Mouse (Mus musculus): ENCODE measurements around the gene Ttll11. TPM values are rescaled to one million over a fixed set of nuclear protein-coding genes. Genes with fewer than 3 reads are reported as not detected.

Ttll11 gene
- total and polyA plus RNA-seq, 2 experiments from 2014 or later, result 1.7 to 5.0 TPM

DNA sequence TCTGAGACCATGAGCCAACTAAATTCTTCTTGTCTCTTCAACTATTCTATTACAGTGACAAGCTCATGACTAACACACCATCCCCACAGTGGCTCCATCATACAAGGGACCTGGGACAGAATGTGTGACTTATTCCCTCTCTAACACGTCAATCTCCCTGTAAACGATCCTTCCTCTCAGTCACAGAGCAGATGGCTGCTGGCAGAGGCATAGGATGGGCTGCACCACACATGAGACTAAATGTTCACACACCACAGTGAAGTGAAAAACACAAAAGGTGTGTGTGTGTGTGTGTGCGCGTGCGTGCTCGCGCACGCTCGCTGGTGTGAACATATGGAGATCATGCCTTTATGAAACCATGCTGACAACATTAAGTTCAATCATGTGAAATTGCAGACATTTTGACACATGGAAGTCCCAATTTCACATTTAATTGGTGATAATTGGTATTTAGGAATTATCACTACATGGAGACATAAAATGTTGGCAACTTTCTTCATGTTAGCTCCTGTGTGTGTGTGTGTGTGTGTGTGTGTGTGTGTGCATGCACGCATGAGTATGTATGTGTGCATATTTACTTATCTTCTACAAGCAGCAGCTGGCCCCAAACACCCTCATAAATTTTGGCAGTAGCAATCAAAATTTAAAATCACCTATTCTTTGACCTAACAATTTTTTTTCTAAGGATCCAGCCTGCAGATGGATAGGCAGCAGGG is 145.4 kb downstream of the Ttll11 start:
- no peak overlapping the region for H3K4me2 ChIP-seq (ENCODE audit: low read depth, low read length)
- H3K4me1 ChIP-seq (ENCODE audit: control insufficient read depth, insufficient read depth), result peaks cover 18% of the 10 kb centered on the region; the same call in 1 of the 2 replicates
- ATAC-seq (ENCODE audit: insufficient read depth, low read depth) (no peak), DNase-seq (ENCODE audit: low spot score) (no peak)
- no peak overlapping the region for H3K9ac ChIP-seq (replicated peaks; ENCODE audit: low read depth, low read length)
- H3K27me3 ChIP-seq (ENCODE audit: control insufficient read depth, insufficient read depth, low read length), result no peaks in the 10 kb centered on the region
- H3K4me3 ChIP-seq (ENCODE audit: low read depth, low read length), result no peak overlapping the region
- H3K36me3 ChIP-seq (replicated peaks; ENCODE audit: control insufficient read depth, insufficient read depth, low read length), result no peaks in the 10 kb centered on the region
- 96% methylated on average over 10 of the region's 10 CpGs for WGBS
- peaks cover 11% of the 10 kb centered on the region for H3K9me3 ChIP-seq (replicated peaks; ENCODE audit: control insufficient read depth, low read length)
- TF ChIP-seq EP300 (IDR thresholded peaks at IDR 0.05; ENCODE audit: low read depth) (no peak), CTCF (IDR thresholded peaks at IDR 0.05; ENCODE audit: low read depth) (no peak)
- no peak overlapping the region for H3K27ac ChIP-seq (ENCODE audit: low read depth)

DNA sequence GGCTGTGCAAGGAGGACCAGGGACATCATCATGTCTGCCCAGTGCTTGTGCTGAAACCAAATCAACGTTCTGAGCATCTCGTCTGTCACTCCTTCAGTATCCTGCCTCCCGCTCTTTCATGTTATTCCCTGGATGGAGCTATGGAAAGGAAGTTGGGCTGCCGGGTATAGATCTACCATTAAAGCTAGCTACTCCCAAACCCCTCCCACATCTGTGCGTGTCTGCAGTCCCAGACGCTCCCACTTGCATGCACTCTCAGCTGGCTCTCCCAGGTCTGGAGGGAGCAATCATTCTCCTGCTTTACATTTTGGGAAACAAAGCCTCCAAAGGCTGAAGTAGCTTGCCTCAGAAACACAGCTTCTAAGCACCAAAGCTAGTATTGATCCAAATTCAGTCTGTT is 146.2 kb downstream of the Ttll11 start:
- Histone ChIP-seq H3K27me3 (ENCODE audit: control insufficient read depth, insufficient read depth, low read length) (no peaks in the 10 kb centered on the region), H3K9ac (replicated peaks; ENCODE audit: low read depth, low read length) (no peak overlapping the region), H3K36me3 (replicated peaks; ENCODE audit: control insufficient read depth, insufficient read depth, low read length) (no peaks in the 10 kb centered on the region), H3K27ac (ENCODE audit: low read depth) (no peak overlapping the region), H3K9me3 (replicated peaks; ENCODE audit: control insufficient read depth, low read length) (peaks cover 11% of the 10 kb centered on the region), H3K4me2 (ENCODE audit: low read depth, low read length) (no peak overlapping the region), H3K4me1 (ENCODE audit: control insufficient read depth, insufficient read depth) (peaks cover 18% of the 10 kb centered on the region; the same call in 1 of the 2 replicates), H3K4me3 (ENCODE audit: low read depth, low read length) (no peak overlapping the region)
- TF ChIP-seq EP300 (IDR thresholded peaks at IDR 0.05; ENCODE audit: low read depth), result no peak
- WGBS, result 52% methylated on average over 6 of the region's 6 CpGs
- no peak for ATAC-seq (ENCODE audit: insufficient read depth, low read depth)
- no peak for DNase-seq (ENCODE audit: low spot score)

DNA sequence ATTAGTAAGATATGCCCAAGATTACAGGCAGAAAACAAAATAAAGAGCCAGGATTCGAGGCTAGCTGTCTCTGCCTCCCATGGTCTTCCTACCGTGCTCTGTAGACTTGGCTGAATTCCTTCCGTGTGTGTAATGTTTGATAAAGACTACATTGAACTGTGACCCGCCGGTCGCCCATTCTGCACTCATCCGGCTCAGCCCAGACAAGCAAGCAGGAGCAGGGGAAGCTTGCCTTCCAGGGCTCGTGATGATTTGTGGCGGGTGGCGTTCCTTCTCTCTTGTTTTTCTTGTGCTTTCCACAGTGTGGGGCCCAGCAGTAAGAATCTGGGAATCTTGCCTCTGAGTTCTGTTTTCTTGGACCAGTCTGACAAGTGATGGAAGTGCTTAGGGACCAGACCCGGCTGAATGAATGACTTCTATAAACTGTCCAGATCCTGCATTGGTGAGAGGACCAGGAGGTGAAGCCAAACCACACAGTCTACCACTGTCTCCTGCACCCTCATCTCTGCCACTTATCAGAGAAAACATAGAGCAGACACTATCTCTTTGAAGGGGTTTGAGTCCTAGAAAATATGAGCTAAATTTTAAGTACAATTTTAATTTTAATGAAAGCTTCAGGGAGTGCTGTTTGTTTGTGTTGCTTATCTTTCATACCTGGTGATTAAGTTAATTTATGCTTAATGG is 146.8 kb downstream of the Ttll11 start:
- no peak overlapping the region for H3K27ac ChIP-seq (ENCODE audit: low read depth)
- ATAC-seq (ENCODE audit: insufficient read depth, low read depth) (peak; percentile 66), DNase-seq (ENCODE audit: low spot score) (peak; percentile 70)
- no peak overlapping the region for H3K9ac ChIP-seq (replicated peaks; ENCODE audit: low read depth, low read length)
- H3K4me1 ChIP-seq (ENCODE audit: control insufficient read depth, insufficient read depth), result peaks cover 18% of the 10 kb centered on the region; the same call in 1 of the 2 replicates
- no peak for TF ChIP-seq CTCF (IDR thresholded peaks at IDR 0.05; ENCODE audit: low read depth)
- TF ChIP-seq EP300 (IDR thresholded peaks at IDR 0.05; ENCODE audit: low read depth), result no peak
- no peak overlapping the region for H3K4me3 ChIP-seq (ENCODE audit: low read depth, low read length)
- peaks cover 11% of the 10 kb centered on the region for H3K9me3 ChIP-seq (replicated peaks; ENCODE audit: control insufficient read depth, low read length)
- no peak overlapping the region for H3K4me2 ChIP-seq (ENCODE audit: low read depth, low read length)
- H3K27me3 ChIP-seq (ENCODE audit: control insufficient read depth, insufficient read depth, low read length), result no peaks in the 10 kb centered on the region
- 7% methylated on average over 11 of the region's 11 CpGs for WGBS
- no peaks in the 10 kb centered on the region for H3K36me3 ChIP-seq (replicated peaks; ENCODE audit: control insufficient read depth, insufficient read depth, low read length)

DNA sequence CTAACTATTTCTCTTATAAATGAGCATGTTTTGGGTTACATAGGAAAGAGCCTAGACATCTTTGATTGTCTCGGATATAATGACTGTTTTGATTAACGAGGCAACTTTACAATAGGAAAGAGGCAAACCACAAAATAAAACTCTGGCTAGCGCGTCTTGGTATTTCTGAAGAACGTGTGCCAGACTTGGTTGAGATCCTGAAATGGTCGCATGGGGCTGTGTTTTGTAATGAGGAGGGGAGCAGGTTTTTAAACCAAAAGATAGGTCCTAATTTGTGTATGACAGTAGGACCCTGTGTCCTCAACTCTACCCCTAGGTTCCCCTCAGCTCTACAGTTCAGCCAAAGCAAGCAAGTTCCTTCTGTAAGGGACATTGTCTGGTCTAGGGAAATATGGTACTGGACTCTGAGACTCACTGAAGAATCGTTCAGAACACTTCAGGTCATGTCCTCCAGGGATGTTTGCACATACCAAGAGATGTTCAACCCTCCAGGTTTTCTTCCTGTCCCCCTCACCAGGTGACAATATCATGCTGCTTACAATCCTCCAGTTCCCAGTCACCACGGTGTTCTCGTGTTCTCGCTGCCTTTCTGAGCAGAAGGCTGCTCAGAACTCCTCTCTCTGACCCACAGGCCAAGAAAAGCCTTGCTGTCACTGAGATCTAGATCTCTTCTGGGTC is 147.7 kb downstream of the Ttll11 start:
- H3K9me3 ChIP-seq (replicated peaks; ENCODE audit: control insufficient read depth, low read length), result peaks cover 7% of the 10 kb centered on the region
- DNase-seq (ENCODE audit: low spot score) (no peak), ATAC-seq (ENCODE audit: insufficient read depth, low read depth) (no peak)
- H3K4me2 ChIP-seq (ENCODE audit: low read depth, low read length), result no peak overlapping the region
- no peaks in the 10 kb centered on the region for H3K36me3 ChIP-seq (replicated peaks; ENCODE audit: control insufficient read depth, insufficient read depth, low read length)
- no peak for TF ChIP-seq EP300 (IDR thresholded peaks at IDR 0.05; ENCODE audit: low read depth)
- no peak for TF ChIP-seq CTCF (IDR thresholded peaks at IDR 0.05; ENCODE audit: low read depth)
- WGBS, result 80% methylated on average over 10 of the region's 10 CpGs
- H3K27me3 ChIP-seq (ENCODE audit: control insufficient read depth, insufficient read depth, low read length), result no peaks in the 10 kb centered on the region
- no peak overlapping the region for H3K4me3 ChIP-seq (ENCODE audit: low read depth, low read length)
- H3K27ac ChIP-seq (ENCODE audit: low read depth), result peak overlapping the region; percentile 7; the same call in 1 of the 2 replicates
- H3K4me1 ChIP-seq (ENCODE audit: control insufficient read depth, insufficient read depth), result peaks cover 18% of the 10 kb centered on the region; the same call in 1 of the 2 replicates
- no peak overlapping the region for H3K9ac ChIP-seq (replicated peaks; ENCODE audit: low read depth, low read length)

DNA sequence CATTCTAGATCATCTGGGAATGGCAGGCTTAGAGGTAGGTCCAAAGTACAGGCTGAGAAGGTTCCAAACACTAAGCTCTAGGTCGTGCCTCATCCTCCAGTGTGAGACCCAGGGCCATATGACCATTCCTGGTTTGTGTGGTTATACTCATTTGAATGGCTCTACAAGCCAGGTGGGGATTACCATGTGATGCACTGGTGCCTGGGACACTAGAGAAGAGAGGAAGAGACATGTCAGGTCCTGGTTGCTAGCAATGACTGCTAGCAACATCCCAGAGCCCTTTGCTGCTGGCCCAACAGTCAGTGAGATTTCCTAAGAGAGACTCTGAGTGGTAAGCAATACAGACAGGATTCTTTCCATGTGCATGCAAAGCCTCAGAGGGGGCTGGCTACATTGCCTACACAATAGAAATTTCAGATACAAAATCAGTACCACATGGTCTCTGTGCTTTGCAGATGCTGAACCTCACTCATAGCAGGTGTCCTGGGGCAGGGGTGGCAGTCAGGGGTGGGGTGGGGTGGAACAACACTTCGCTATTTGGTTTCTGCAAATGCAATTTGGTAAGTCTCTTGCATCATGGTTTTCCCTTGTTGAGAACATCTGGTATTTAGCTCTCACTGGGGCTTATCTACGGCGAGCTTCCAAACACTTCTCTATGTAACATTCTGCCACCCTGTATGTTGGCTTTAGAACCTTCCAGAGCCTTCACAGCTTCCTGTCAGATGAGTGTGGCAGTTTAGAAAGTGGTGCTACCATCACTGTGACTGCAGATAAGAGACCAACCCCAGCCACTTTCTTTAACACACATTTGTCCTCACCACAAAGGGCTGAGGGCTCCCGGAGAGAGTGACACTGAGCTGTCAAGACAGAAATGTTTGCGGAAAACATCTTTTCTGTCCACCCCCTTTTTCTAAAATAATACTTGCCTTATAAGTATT is 148.5 kb downstream of the Ttll11 start:
- no peaks in the 10 kb centered on the region for H3K27me3 ChIP-seq (ENCODE audit: control insufficient read depth, insufficient read depth, low read length)
- H3K27ac ChIP-seq (ENCODE audit: low read depth), result 0 out of 2 replicates have a peak overlapping the region, but pooled peaks have one; percentile 7
- no peaks in the 10 kb centered on the region for H3K36me3 ChIP-seq (replicated peaks; ENCODE audit: control insufficient read depth, insufficient read depth, low read length)
- DNase-seq (ENCODE audit: low spot score) (peak; percentile 59), ATAC-seq (ENCODE audit: insufficient read depth, low read depth) (no peak)
- no peaks in the 10 kb centered on the region for H3K9me3 ChIP-seq (replicated peaks; ENCODE audit: control insufficient read depth, low read length)
- H3K4me2 ChIP-seq (ENCODE audit: low read depth, low read length), result no peak overlapping the region
- no peak overlapping the region for H3K9ac ChIP-seq (replicated peaks; ENCODE audit: low read depth, low read length)
- TF ChIP-seq CTCF (IDR thresholded peaks at IDR 0.05; ENCODE audit: low read depth) (no peak), EP300 (IDR thresholded peaks at IDR 0.05; ENCODE audit: low read depth) (no peak)
- 45% methylated on average over 6 of the region's 6 CpGs for WGBS
- no peak overlapping the region for H3K4me3 ChIP-seq (ENCODE audit: low read depth, low read length)
- H3K4me1 ChIP-seq (ENCODE audit: control insufficient read depth, insufficient read depth), result peaks cover 18% of the 10 kb centered on the region; the same call in 1 of the 2 replicates
